Mouse (Mus musculus): ENCODE measurements around the gene Vwf. TPM values are rescaled to one million over a fixed set of nuclear protein-coding genes. Genes with fewer than 3 reads are reported as not detected.

Vwf gene
- polyA plus RNA-seq (2017; shearing (Covaris generic)): 0.07 TPM

DNA sequence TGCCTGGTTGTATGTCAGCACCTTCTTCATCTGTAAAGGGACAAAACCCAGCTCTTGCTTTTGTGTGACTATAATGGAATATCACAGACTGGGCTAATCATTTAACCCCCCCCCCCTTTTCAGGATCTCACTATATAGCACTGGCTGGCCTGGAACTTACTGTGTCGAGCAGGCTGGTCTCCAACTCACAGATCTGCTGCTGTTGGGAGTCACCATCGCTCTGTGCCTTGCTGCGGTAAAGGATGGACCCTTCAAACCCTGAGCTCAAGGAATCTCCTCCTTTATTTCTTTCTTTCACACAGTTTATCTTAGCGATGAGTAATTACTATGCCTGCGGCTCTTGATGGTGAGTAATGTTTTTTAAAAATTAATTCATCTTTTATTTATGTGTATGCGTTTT lies at the start of gene Vwf:
Vwf (plus strand) TSS at position 301 of the 400 bp plus-strand sequence.

GRCm38 (mm10) chr6:125690057-125690703 lies 143.6 kb downstream of the Vwf start, which contains the start of gene Ano2:
Gene Ano2, plus strand, starts transcription at chr6:125690419.

Other genes with a start within 250 kb of the Vwf start
- gene Ltbr, start 232.9 kb upstream of the Vwf start, polyA plus RNA-seq (2017; shearing (Covaris generic)): not detected
- gene Scnn1a, start 226.1 kb upstream of the Vwf start, polyA plus RNA-seq (2017; shearing (Covaris generic)): not detected
- gene Tnfrsf1a, start 197.4 kb upstream of the Vwf start, polyA plus RNA-seq (2017; shearing (Covaris generic)): 42.9 TPM
- 0.09 TPM for gene Plekhg6, start 166.0 kb upstream of the Vwf start, polyA plus RNA-seq (2017; shearing (Covaris generic))
- 124 TPM for gene Cd9, start 52.0 kb upstream of the Vwf start, polyA plus RNA-seq (2017; shearing (Covaris generic))
- gene Ano2, start 143.6 kb downstream of the Vwf start, polyA plus RNA-seq (2017; shearing (Covaris generic)): not detected